Mouse (Mus musculus): ENCODE data around the gene Ddx39.
A peak's percentile ranks its signal among the peaks of the same experiment; 100 is the strongest.

GRCm38 (mm10) chr8:83729009-83729807 lies 14.2 kb downstream of the Ddx39 start:
- TF ChIP-seq CTCF (IDR thresholded peaks at IDR 0.05) = peak; percentile 79
- TF ChIP-seq EP300 (IDR thresholded peaks at IDR 0.05) = no peak
